Mouse (Mus musculus) B cell, adult 2 months (primary cell): ENCODE measurements around the gene Txnrd2.

Experiments
- DNase-seq, 2 experiments: peaks; one replicate each; pipeline ENCODE4 v3.0.0; 2022

Txnrd2 gene

GRCm38 (mm10) chr16:18426215-18426791, at the start of gene Txnrd2:
Txnrd2 (plus strand) TSS chr16:18426384.
- DNase-seq: peak; percentile 78 to 82

DNA sequence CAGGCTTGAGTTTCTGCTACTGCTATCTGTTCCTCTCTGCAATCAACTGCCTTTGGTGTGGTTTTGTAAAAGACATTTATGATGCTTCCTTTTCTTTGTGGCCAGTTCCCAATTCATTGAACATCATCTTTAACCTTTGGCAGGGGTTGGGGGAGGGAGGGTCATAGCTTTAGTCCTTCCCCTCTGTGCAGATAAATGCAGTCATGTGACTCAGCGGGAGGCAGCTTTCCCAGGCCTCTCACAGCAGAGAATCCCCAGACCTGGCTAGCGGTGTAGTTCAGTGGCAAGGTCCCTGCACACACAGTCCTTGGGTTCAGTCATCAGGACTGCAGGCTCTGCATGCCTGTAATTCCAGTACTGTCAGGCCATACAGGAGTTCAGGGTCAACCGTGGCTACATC, 49.0 kb upstream of the Txnrd2 start:
- no peak for DNase-seq

DNA sequence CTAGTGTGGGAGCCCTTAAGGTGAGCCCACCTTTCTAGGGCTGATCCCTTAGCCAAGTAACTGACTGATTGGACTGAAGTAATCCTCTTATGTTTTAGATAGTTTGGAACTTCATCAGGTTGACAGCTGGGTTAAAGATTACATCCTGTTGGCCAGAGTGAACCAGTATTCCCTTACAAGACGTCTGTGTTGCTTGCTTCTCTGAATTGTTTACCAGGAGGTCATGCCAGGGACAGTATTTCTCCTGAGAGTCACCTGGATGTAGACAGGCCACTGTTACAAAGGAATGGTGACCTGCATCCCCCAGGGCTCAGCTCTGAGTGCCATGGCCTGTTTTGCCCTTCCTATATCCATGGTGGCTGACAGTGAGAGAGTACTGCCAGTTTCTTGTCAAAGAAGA, 47.7 kb upstream of the Txnrd2 start:
- no peak for DNase-seq

GRCm38 (mm10) chr16:18379338-18380001, 46.7 kb upstream of the Txnrd2 start:
- DNase-seq: no peak

GRCm38 (mm10) chr16:18380495-18381063, 45.6 kb upstream of the Txnrd2 start:
- DNase-seq: no peak

- DNase-seq: no peak
These were observed 44.4 kb upstream of the Txnrd2 start for GRCm38 (mm10) chr16:18381621-18382258.

GRCm38 (mm10) chr16:18383045-18383726, 43.0 kb upstream of the Txnrd2 start:
- DNase-seq: no peak

- no peak for DNase-seq
These were observed 42.4 kb upstream of the Txnrd2 start for GRCm38 (mm10) chr16:18383756-18384155.

GRCm38 (mm10) chr16:18384211-18384610, 42.0 kb upstream of the Txnrd2 start:
- no peak for DNase-seq

GRCm38 (mm10) chr16:18384659-18385058, 41.5 kb upstream of the Txnrd2 start:
- DNase-seq: no peak

DNA sequence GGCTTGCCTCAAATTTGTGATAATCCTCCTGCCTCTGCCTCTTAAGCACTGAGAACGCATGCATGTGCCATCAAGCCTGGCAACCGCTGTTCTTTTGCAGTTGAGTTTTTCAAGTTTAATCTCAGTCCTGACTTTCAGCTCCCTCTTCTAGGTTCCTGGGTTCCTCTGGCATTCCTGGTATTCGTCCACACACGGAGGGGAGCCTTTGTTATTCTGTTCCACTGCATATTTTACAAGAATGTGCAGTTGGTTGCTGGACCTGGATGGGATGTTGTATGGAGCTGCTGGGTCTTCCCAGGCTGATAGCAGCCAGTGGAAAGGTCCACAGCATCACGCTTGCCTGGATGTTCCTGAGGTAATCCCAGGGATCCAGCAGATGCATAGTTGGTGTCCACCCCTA, 40.8 kb upstream of the Txnrd2 start:
- DNase-seq: no peak

DNA sequence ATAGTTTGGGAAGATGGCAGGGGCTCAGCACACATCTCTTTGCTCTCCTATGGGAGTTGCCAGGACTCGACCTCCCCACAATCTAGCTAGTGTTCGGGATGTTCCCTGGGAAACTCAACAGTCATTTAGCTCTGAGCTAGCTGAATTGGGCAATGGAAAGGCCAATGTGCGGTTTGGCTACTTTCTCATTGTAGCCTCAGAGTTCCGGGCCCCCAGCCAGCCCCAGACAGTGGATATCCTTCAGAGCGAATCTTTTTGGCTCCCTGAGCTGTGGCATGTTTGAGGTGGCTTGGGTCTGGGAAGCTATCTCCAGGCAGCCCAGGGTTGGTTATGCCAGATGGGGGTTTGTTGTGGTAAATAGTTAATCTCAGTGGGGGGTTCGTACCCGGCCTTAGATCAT, 39.7 kb upstream of the Txnrd2 start:
- DNase-seq: no peak

- no peak for DNase-seq
These were observed 39.2 kb upstream of the Txnrd2 start for GRCm38 (mm10) chr16:18386972-18387371.

- DNase-seq: no peak
These were observed 38.2 kb upstream of the Txnrd2 start for GRCm38 (mm10) chr16:18387704-18388582.

- no peak for DNase-seq
These were observed 37.4 kb upstream of the Txnrd2 start for GRCm38 (mm10) chr16:18388583-18389435.

DNA sequence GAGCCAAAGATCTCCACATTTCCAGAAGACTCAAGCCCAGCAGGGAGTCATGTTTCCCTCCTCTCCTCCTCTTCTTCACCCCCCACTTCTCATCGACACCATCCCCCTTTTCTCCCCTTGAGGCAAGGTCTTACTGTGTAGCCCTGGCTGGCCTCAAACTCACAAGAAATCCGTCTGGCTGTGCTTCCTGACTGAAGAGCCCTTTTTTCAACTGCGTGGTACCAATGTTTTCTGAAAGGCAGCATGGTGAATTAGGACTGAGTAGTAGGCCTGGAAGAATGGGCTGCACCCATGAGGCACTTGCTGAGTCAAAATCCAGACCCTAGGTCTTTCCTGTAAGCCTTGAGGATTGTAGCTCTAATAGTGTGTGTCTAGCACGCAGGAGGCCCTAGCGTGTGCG, 35.8 kb upstream of the Txnrd2 start:
- no peak for DNase-seq

- DNase-seq: no peak
These were observed 35.1 kb upstream of the Txnrd2 start for GRCm38 (mm10) chr16:18391127-18391526.

GRCm38 (mm10) chr16:18391728-18392127, 34.5 kb upstream of the Txnrd2 start:
- no peak for DNase-seq

GRCm38 (mm10) chr16:18392469-18393426, 33.4 kb upstream of the Txnrd2 start:
- DNase-seq: peak; percentile 85 to 87

- DNase-seq: no peak
These were observed 32.6 kb upstream of the Txnrd2 start for GRCm38 (mm10) chr16:18393595-18393994.
